Mouse (Mus musculus) brain, embryonic 18.5 days (tissue): ENCODE results near the gene Pde1c.
"Not testable (repeated sequence)": the region's sequence is repeated elsewhere in the genome, so short reads cannot be mapped to it uniquely, and the experiment has no call there.

Source experiments
- DNase-seq: peaks from one replicate; pipeline ENCODE4 v3.0.0-alpha.2; 2012; ENCODE audit warnings: low read depth, low spot score

Gene Pde1c

GRCm38 (mm10) chr6:56568470-56569372, at the start of gene Pde1c:
TSS of gene Pde1c (minus strand) at chr6:56569103.
- DNase-seq: no peak

GRCm38 (mm10) chr6:56616982-56617613, 48.2 kb upstream of the Pde1c start:
- DNase-seq: peak; percentile 20

- DNase-seq: no peak
These were observed 47.5 kb upstream of the Pde1c start for GRCm38 (mm10) chr6:56616228-56616981.

GRCm38 (mm10) chr6:56609529-56609928, 40.6 kb upstream of the Pde1c start:
- DNase-seq: not testable (repeated sequence)

GRCm38 (mm10) chr6:56608277-56608676, 39.4 kb upstream of the Pde1c start:
- peak; percentile 54 for DNase-seq

GRCm38 (mm10) chr6:56579568-56579967, 10.7 kb upstream of the Pde1c start:
- no peak for DNase-seq

- DNase-seq: no peak
These were observed 8.0 kb downstream of the Pde1c start for GRCm38 (mm10) chr6:56560891-56561290.

- no peak for DNase-seq
These were observed 8.4 kb downstream of the Pde1c start for GRCm38 (mm10) chr6:56560474-56560888.

- DNase-seq: no peak
These were observed 10.2 kb downstream of the Pde1c start for GRCm38 (mm10) chr6:56558711-56559110.

- DNase-seq: no peak
These were observed 13.1 kb downstream of the Pde1c start for GRCm38 (mm10) chr6:56555848-56556247.

- no peak for DNase-seq
These were observed 13.5 kb downstream of the Pde1c start for GRCm38 (mm10) chr6:56555382-56555781.

GRCm38 (mm10) chr6:56551022-56551421, 17.9 kb downstream of the Pde1c start:
- no peak for DNase-seq

- DNase-seq: no peak
These were observed 28.7 kb downstream of the Pde1c start for GRCm38 (mm10) chr6:56540247-56540646.

GRCm38 (mm10) chr6:56534653-56535052, 34.2 kb downstream of the Pde1c start:
- no peak for DNase-seq

- DNase-seq: no peak
These were observed 36.6 kb downstream of the Pde1c start for GRCm38 (mm10) chr6:56532257-56532656.

- no peak for DNase-seq
These were observed 44.7 kb downstream of the Pde1c start for GRCm38 (mm10) chr6:56523938-56524866.

- no peak for DNase-seq
These were observed 79.7 kb downstream of the Pde1c start for GRCm38 (mm10) chr6:56489161-56489560.

GRCm38 (mm10) chr6:56485078-56485477, 83.8 kb downstream of the Pde1c start:
- DNase-seq: no peak

- peak; percentile 22 for DNase-seq
These were observed 87.9 kb downstream of the Pde1c start for GRCm38 (mm10) chr6:56480914-56481482.

- DNase-seq: peak; percentile 16
These were observed 92.3 kb downstream of the Pde1c start for GRCm38 (mm10) chr6:56476581-56476980.

GRCm38 (mm10) chr6:56458098-56458497, 110.8 kb downstream of the Pde1c start:
- DNase-seq: no peak
